Mouse (Mus musculus) megakaryocyte, embryonic 14.5 days (primary cell): Measurements from ENCODE around the gene Chka.

Source experiments
- FLI1 ChIP-seq: IDR thresholded peaks from 2 replicates; pipeline ENCODE4 v1.6.1; 2012; ENCODE audit warnings: low read length, inconsistent platforms, mixed read lengths
- GATA1 ChIP-seq: IDR thresholded peaks from 3 replicates; pipeline ENCODE4 v1.6.1; 2012; ENCODE audit warnings: mixed read lengths, low read length, inconsistent platforms, borderline replicate concordance

DNA sequence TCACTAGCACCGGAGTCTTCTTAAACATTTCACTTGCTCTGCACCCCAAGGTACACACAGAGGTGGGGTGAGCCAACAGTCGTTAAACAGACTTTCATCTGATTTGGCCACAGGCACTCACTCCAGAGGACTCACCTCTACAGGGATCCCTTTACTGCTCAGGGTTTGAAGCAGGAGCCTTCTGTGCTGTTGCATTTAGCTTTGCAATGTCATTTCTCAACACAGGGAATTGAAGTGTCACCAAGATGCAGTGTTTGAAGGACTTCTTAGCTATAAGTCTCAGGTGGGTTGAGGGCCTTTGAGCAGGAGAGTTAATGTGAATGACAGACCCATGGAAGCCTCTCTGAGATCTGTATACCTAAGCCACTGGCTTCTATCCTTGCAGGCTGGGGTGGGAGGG, 7.9 kb upstream of the Chka start:
- TF ChIP-seq GATA1 (no peak), FLI1 (no peak)
